Mouse (Mus musculus) activated CD4-positive, CD25-positive, alpha-beta regulatory T cell, adult 4 months (primary cell): ENCODE data around the gene Camk2g. TPM values are rescaled to one million over a fixed set of nuclear protein-coding genes. Genes with fewer than 3 reads are reported as not detected.

Source experiments
- ATAC-seq: one replicate; pipeline ENCODE4 v1.8.0; 2017
- polyA plus RNA-seq, 2 experiments: library from polyadenylated mRNA; unstranded; fragments of 100-300 nt; shearing (Covaris generic); gene quantifications; one replicate each; pipeline ENCODE4 v1.2.1; 2017

Camk2g gene
- polyA plus RNA-seq, 2 experiments from 2014 or later: 21.9 to 29.4 TPM

- no peak for ATAC-seq
These were observed 93.5 kb downstream of the Camk2g start for GRCm38 (mm10) chr14:20700362-20700761.

DNA sequence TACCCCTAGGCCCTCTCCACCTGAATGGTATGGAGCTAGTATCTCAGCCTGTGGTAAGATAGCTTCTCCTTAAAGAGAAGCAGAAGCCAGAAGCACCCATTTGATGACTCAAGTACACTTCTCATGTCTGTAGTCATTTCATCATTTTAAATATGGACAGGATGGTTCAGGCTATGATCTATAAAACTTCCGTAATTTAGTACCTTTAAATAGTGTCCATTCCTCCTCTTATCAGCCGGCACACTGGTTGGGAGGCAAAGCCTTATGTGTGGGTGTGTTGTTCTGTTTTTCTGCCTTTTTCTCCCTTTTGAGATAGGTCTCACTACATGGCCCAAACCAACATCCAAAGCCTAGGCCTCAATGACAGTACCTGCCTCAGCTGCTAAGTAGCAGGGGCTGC is 95.4 kb downstream of the Camk2g start:
- no peak for ATAC-seq

DNA sequence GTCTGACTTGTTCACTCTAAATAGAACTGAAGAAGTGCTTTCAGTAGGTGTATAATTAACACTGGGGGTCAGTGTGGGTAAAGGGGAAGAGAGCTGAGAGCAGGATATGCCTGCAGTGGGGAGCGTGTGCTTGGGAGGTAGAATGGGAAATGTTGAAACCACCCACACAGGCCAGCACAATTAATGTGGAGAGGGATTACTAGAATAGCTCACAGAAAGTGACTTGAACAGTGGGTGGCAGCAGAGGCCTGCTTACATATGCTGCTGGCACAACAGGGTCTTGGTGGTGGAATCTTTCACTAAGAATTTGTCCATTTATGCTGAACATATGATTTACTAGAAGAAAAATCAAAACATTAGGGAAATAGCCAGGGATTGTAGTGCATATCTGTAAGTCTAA is 96.9 kb downstream of the Camk2g start:
- ATAC-seq: no peak

GRCm38 (mm10) chr14:20695761-20696520 is 97.9 kb downstream of the Camk2g start:
- no peak for ATAC-seq

DNA sequence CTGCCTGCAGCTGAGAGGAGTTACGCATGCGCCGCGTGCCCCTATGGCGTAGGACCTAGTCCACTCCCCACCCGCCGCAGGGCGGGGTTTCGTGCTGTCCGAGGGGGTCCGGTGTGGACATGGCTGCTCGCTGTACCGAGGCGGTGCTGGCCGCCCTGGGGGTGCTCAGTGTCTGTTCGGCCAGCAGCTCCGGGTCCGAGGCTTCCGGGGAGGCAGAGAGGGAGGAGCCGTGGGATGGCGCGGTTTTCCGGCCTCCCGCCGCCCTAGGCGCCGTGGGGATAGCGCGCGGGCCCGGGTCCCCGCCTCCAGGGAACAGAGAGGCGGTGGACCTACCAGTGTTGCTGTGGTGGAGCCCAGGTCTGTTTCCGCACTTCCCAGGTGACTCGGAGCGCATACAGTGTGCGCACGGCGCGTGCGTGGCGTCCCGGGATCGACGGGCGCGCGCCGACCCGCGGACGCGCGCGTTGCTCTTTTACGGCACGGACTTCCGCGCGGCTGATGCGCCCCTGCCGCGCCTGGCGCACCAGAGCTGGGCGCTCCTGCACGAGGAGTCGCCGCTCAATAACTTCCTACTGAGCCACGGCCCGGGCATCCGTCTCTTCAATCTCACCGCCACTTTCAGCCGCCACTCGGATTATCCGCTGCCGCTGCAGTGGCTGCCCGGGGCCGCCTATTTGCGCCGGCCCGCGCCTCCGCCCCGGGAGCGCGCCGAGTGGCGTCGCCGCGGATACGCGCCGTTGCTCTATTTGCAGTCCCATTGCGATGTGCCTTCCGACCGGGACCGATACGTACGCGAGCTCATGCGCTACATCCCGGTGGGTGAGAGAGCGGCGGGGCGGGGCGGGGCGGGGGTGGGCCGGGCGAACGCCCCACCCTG is 98.8 kb downstream of the Camk2g start, which contains the start of gene Fut11:
Fut11 (plus strand) TSS at position 85 of the 877 bp plus-strand sequence.
- peak; percentile 83 for ATAC-seq

GRCm38 (mm10) chr14:20694185-20694883 is 99.6 kb downstream of the Camk2g start:
- ATAC-seq: no peak

- no peak for ATAC-seq
These were observed 100.2 kb downstream of the Camk2g start for GRCm38 (mm10) chr14:20693589-20694101.

DNA sequence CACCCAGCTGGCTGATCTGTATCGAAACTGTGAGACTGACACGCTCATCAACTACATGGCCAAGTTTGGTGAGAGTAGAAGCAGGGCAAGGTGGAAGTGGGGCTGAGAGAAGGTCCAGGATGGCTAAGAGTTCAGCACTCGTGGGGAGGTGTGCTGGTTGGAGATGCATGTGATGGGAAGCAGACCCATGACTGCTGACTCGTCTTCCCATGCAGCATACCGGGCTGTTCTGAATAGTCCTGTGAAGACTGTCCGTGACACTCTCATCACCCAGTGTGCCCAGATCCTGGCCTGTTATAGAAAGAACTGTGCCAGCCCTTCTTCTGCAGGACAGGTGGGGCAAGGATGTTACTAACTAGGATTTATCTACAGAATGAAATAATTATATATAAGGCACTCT is 102.1 kb downstream of the Camk2g start:
- no peak for ATAC-seq

GRCm38 (mm10) chr14:20689009-20689408 is 104.9 kb downstream of the Camk2g start:
- peak; percentile 16 for ATAC-seq

DNA sequence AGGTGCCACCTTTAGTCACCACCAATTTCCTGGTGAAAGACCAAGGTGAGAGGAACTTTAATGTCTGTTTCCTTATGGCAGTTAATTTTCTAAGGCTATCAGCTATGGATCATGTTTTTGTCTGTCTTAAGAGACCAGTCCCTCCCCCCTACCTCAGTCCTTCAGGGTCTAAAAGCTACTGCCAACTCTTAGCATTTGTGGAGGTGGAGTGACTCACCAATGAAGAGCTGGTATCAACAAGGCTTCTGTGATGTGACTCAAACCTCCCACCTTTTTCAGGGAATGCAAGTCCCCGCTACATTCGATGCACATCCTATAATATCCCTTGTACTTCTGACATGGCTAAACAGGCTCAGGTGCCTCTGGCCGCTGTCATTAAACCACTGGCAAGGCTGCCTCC is 107.3 kb downstream of the Camk2g start:
- ATAC-seq: no peak

Other genes with a start within 250 kb of the Camk2g start
- 10 to 100 TPM; 29.8 to 47.4 TPM for gene Ppp3cb, start 247.5 kb downstream of the Camk2g start, polyA plus RNA-seq
- 1 to 10 TPM; 1.6 to 2.2 TPM for gene Usp54, start 153.0 kb downstream of the Camk2g start, polyA plus RNA-seq
- gene Myoz1, start 137.5 kb downstream of the Camk2g start, polyA plus RNA-seq: not detected
- not detected for gene Synpo2l, start 125.7 kb downstream of the Camk2g start, polyA plus RNA-seq
- 10 to 100 TPM; 94.7 to 97.5 TPM for gene Sec24c, start 119.8 kb downstream of the Camk2g start, polyA plus RNA-seq
- 1 to 10 TPM; 5.6 to 6.6 TPM for gene Fut11, start 99.1 kb downstream of the Camk2g start, polyA plus RNA-seq
- 100 to 1,000 TPM; 152 to 154 TPM for gene Chchd1, start 91.1 kb downstream of the Camk2g start, polyA plus RNA-seq
- gene Zswim8, start 86.5 kb downstream of the Camk2g start, polyA plus RNA-seq: 10 to 100 TPM; 19.2 to 24.8 TPM
- gene Ndst2, start 59.5 kb downstream of the Camk2g start, polyA plus RNA-seq: 10 to 100 TPM in 1 of 2 experiments, 1 to 10 TPM in 1; 9.0 to 12.0 TPM
- not detected for gene Plau, start 42.6 kb upstream of the Camk2g start, polyA plus RNA-seq
- gene Vcl, start 135.3 kb upstream of the Camk2g start, polyA plus RNA-seq: 1 to 10 TPM in 1 of 2 experiments, under 1 TPM in 1; 0.89 to 1.0 TPM